Mouse (Mus musculus) limb, embryonic 12.5 days (tissue): ENCODE results near the gene Zswim5. TPM values are rescaled to one million over a fixed set of nuclear protein-coding genes. Genes with fewer than 3 reads are reported as not detected.

Experiments used
- polyA plus RNA-seq: library from polyadenylated mRNA; unstranded; fragments of >200 nt; fragmentation: Nextera tagmentation; extraction: Ambion mirVana; gene quantifications from 2 replicates; pipeline ENCODE4 v1.2.1, GENCODE M21; 2016

Gene Zswim5
- polyA plus RNA-seq, 1 experiment from 2014 or later: 0.58 TPM

Other genes starting within 250 kb of the Zswim5 start
- gene Nasp, start 249.4 kb upstream of the Zswim5 start, polyA plus RNA-seq: 322 and 325 TPM in 2 replicates
- gene Akr1a1, start 225.7 kb upstream of the Zswim5 start, polyA plus RNA-seq: 634 and 637 TPM in 2 replicates
- gene Prdx1, start 191.8 kb upstream of the Zswim5 start, polyA plus RNA-seq: 1,153 and 1,285 TPM in 2 replicates
- gene Mmachc, start 169.0 kb upstream of the Zswim5 start, polyA plus RNA-seq: 25.2 and 27.9 TPM in 2 replicates
- gene Ccdc163, start 168.9 kb upstream of the Zswim5 start, polyA plus RNA-seq: 27.1 and 27.5 TPM in 2 replicates
- gene Tesk2, start 156.4 kb upstream of the Zswim5 start, polyA plus RNA-seq: 13.2 and 13.5 TPM in 2 replicates
- 39.1 and 40.8 TPM in 2 replicates for gene Toe1, start 69.7 kb upstream of the Zswim5 start, polyA plus RNA-seq
- gene Mutyh, start 69.7 kb upstream of the Zswim5 start, polyA plus RNA-seq: 22.1 and 23.5 TPM in 2 replicates
- 1.5 and 2.0 TPM in 2 replicates for gene Hpdl, start 55.7 kb upstream of the Zswim5 start, polyA plus RNA-seq
- 110 and 111 TPM in 2 replicates for gene Urod, start 117.0 kb downstream of the Zswim5 start, polyA plus RNA-seq
- 10.7 and 10.8 TPM in 2 replicates for gene Hectd3, start 117.9 kb downstream of the Zswim5 start, polyA plus RNA-seq
- 53.0 and 54.0 TPM in 2 replicates for gene Eif2b3, start 142.0 kb downstream of the Zswim5 start, polyA plus RNA-seq
- gene Ptch2, start 218.7 kb downstream of the Zswim5 start, polyA plus RNA-seq: 5.4 and 6.4 TPM in 2 replicates
- gene Btbd19, start 248.3 kb downstream of the Zswim5 start, polyA plus RNA-seq: 4.2 and 5.1 TPM in 2 replicates
- gene Tctex1d4, start 249.4 kb downstream of the Zswim5 start, polyA plus RNA-seq: not detected in 2 replicates